Mouse (Mus musculus) hindbrain, postnatal 0 days (tissue): ENCODE data around the gene Cdon. TPM values are rescaled to one million over a fixed set of nuclear protein-coding genes. Genes with fewer than 3 reads are reported as not detected.

ENCODE experiments used
- ATAC-seq: fragments of 200-750 bp; cut with Nextera tagmentation; 2 replicates; pipeline ENCODE4 v1.8.0; 2017; ENCODE audit warnings: mild to moderate bottlenecking, moderate TSS enrichment, moderate library complexity
- DNase-seq: peaks from one replicate; pipeline ENCODE4 v3.0.0-alpha.2; 2015; ENCODE audit warnings: low spot score
- H3K27ac ChIP-seq: fragments of 300-500 bp; sonication (generic); 2 replicates; pipeline ENCODE4 v1.5.1; 2014; ENCODE audit warnings: mild to moderate bottlenecking
- H3K27me3 ChIP-seq: fragments of 300-500 bp; sonication (generic); 2 replicates; pipeline ENCODE4 v1.6.1; 2014; ENCODE audit warnings: low read length, mixed read lengths; ENCODE audit not compliant: insufficient read depth
- H3K36me3 ChIP-seq: fragments of 300-500 bp; sonication (generic); 2 replicates; pipeline ENCODE4 v1.6.1; 2014; ENCODE audit warnings: low read length, mixed read lengths; ENCODE audit not compliant: insufficient read depth
- H3K4me1 ChIP-seq: fragments of 300-500 bp; sonication (generic); 2 replicates; pipeline ENCODE4 v1.6.1; 2014; ENCODE audit warnings: antibody characterized with exemption, low read length, mixed read lengths; ENCODE audit not compliant: insufficient read depth
- H3K4me2 ChIP-seq: fragments of 300-500 bp; sonication (generic); 2 replicates; pipeline ENCODE4 v1.6.1; 2014; ENCODE audit warnings: low read depth, mild to moderate bottlenecking, low read length, moderate library complexity, mixed read lengths
- H3K4me3 ChIP-seq: fragments of 300-500 bp; sonication (generic); 2 replicates; pipeline ENCODE4 v1.5.1; 2014; ENCODE audit warnings: low read length
- H3K9ac ChIP-seq: fragments of 300-500 bp; sonication (generic); replicated peaks from 2 replicates; pipeline ENCODE4 v1.6.1; 2014; ENCODE audit warnings: mild to moderate bottlenecking, low read length, moderate library complexity, mixed read lengths
- H3K9me3 ChIP-seq: fragments of 300-500 bp; sonication (generic); 2 replicates; pipeline ENCODE4 v1.6.1; 2016; ENCODE audit warnings: low read length, mixed read lengths
- CTCF ChIP-seq: IDR thresholded peaks from 2 replicates; pipeline ENCODE4 v1.5.1; 2016; ENCODE audit warnings: antibody characterized with exemption, control low read depth, low read depth
- WGBS: fragments of 180-500 bp; shearing (Covaris S2); extraction: QIAGEN DNeasy Blood & Tissue Kit; methylation state at CpG from one replicate; pipeline ENCODE4 v1.1.7; 2014; 5-methylcytosine and 5-hydroxymethylcytosine counted together
- polyA plus RNA-seq: library from polyadenylated mRNA; unstranded; fragments of >200 nt; fragmentation: Nextera tagmentation; extraction: Ambion mirVana; gene quantifications from 2 replicates; pipeline ENCODE4 v1.2.1, GENCODE M21; 2015
- total RNA-seq: library from RNA; depleted of rRNA; stranded (reverse); fragments of >200 nt; gene quantifications from 2 replicates; pipeline ENCODE4 v1.2.3, GENCODE M21; 2014

Cdon gene
- total and polyA plus RNA-seq, 2 experiments from 2014 or later: 1.0 to 10.6 TPM

- no peak overlapping the region for H3K27ac ChIP-seq
- no peaks in the 10 kb centered on the region for H3K4me1 ChIP-seq
- no peak for TF ChIP-seq CTCF
- H3K9ac ChIP-seq: no peak overlapping the region
- H3K4me2 ChIP-seq: no peak overlapping the region
- 83% methylated on average over 10 of the region's 10 CpGs for WGBS
- no peaks in the 10 kb centered on the region for H3K36me3 ChIP-seq
- no peak overlapping the region for H3K4me3 ChIP-seq
- H3K9me3 ChIP-seq: no peaks in the 10 kb centered on the region
- DNase-seq (no peak), ATAC-seq (no peak)
- no peaks in the 10 kb centered on the region for H3K27me3 ChIP-seq
Measured at GRCm38 (mm10) chr9:35502361-35503000, 81.6 kb downstream of the Cdon start.

DNA sequence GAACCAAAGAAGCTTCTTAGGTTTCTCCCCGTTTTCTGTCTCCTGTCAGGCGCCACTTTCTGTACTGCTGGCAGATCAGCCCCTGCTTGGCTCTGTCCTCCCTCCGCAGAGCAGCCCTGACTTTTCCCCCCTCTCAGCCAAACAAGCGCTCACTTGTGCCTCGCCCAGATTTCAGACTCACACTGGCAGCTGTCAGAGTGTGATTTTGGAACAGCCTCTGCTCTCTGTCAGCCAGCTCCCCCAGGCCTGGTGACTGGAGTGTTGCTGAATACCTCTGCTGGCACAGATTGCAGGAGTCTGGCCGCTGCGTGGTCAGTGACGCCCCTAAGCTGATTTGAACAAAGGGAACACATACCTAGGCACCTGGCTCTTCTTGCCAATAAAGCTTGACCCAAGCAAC, 87.3 kb downstream of the Cdon start:
- ATAC-seq (peak; percentile 81), DNase-seq (peak; percentile 70)
- H3K27ac ChIP-seq: no peak overlapping the region; the same call in 1 of the 2 replicates
- no peaks in the 10 kb centered on the region for H3K4me1 ChIP-seq
- H3K36me3 ChIP-seq: no peaks in the 10 kb centered on the region
- no peaks in the 10 kb centered on the region; the same call in 1 of the 2 replicates for H3K27me3 ChIP-seq
- no peak overlapping the region for H3K4me3 ChIP-seq
- H3K9ac ChIP-seq: no peak overlapping the region
- 29% methylated on average over 8 of the region's 8 CpGs for WGBS
- no peak for TF ChIP-seq CTCF
- H3K4me2 ChIP-seq: no peak overlapping the region
- H3K9me3 ChIP-seq: no peaks in the 10 kb centered on the region

DNA sequence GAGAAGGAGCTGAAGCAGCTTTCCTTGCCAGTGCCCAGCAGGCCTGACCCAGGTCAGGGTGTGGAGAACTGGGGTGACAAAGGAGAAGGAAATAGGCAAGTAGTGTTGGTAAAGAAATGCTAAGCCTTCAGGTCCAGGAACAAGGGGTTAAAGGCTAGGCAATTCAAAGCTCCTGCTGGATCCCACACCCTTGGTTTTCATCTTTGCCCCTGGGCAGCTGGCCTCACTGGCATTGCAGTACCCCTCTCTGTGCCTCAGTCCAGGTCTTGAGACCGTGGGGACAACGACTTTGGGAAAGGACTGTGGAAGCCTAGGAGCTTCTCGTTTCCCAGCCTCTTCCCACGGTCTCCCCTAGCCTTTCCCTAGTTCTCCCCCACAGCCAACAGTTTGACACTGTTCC, 93.0 kb downstream of the Cdon start:
- H3K4me3 ChIP-seq: no peak overlapping the region
- no peaks in the 10 kb centered on the region for H3K36me3 ChIP-seq
- no peaks in the 10 kb centered on the region for H3K9me3 ChIP-seq
- H3K27ac ChIP-seq: no peak overlapping the region
- no peaks in the 10 kb centered on the region for H3K4me1 ChIP-seq
- ATAC-seq: no peak
- H3K4me2 ChIP-seq: no peak overlapping the region
- H3K9ac ChIP-seq: no peak overlapping the region
- WGBS: 81% methylated on average over 4 of the region's 4 CpGs
- no peak for TF ChIP-seq CTCF
- no peaks in the 10 kb centered on the region; the same call in 1 of the 2 replicates for H3K27me3 ChIP-seq
- DNase-seq: no peak

- H3K9me3 ChIP-seq: no peaks in the 10 kb centered on the region
- 86% methylated on average over 5 of the region's 5 CpGs for WGBS
- H3K9ac ChIP-seq: no peak overlapping the region
- no peak for TF ChIP-seq CTCF
- H3K27me3 ChIP-seq: no peaks in the 10 kb centered on the region; the same call in 1 of the 2 replicates
- no peak overlapping the region for H3K27ac ChIP-seq
- ATAC-seq: no peak
- H3K4me2 ChIP-seq: no peak overlapping the region
- no peaks in the 10 kb centered on the region for H3K4me1 ChIP-seq
- DNase-seq: no peak
- H3K4me3 ChIP-seq: no peak overlapping the region
- H3K36me3 ChIP-seq: no peaks in the 10 kb centered on the region
Measured at GRCm38 (mm10) chr9:35516182-35516581, 95.3 kb downstream of the Cdon start.

GRCm38 (mm10) chr9:35516711-35517110, 95.8 kb downstream of the Cdon start:
- Histone ChIP-seq H3K4me3 (no peak overlapping the region), H3K9ac (no peak overlapping the region), H3K27ac (no peak overlapping the region), H3K27me3 (no peaks in the 10 kb centered on the region; the same call in 1 of the 2 replicates), H3K9me3 (no peaks in the 10 kb centered on the region), H3K4me2 (no peak overlapping the region), H3K36me3 (no peaks in the 10 kb centered on the region), H3K4me1 (no peaks in the 10 kb centered on the region)
- ATAC-seq: no peak
- no peak for TF ChIP-seq CTCF
- no peak for DNase-seq
- WGBS: 92% methylated on average over 16 of the region's 16 CpGs

DNA sequence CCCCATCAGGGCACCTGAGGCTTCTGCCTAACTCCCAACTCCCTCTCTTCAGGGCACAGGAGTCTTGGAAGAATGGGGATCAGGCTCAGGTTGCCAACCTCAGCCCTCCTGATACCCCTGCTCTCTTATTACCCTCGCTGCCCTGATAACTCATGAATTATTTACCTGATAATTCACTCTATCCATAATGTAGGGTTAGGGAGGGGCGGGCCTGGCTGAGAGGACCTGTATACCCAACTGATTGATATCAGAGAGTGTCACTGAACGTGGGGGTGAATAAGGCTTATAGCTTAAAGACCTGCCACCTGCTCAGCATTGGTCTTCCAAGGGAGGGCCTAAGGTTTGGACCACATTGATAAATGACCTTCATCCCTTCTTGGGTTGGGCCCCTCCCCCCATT, 97.2 kb downstream of the Cdon start, which contains the start of gene Gm1113:
Gene Gm1113 (minus strand): TSS at position 101 of the 400 bp plus-strand sequence.
- no peaks in the 10 kb centered on the region for H3K36me3 ChIP-seq
- no peak for ATAC-seq
- DNase-seq: no peak
- H3K4me3 ChIP-seq: no peak within 1 kb of the TSS
- TF ChIP-seq CTCF: no peak
- no peaks in the 10 kb centered on the region for H3K9me3 ChIP-seq
- no peak within 1 kb of the TSS for H3K9ac ChIP-seq
- 78% methylated on average over 3 of the region's 3 CpGs for WGBS
- no peak within 1 kb of the TSS for H3K27ac ChIP-seq
- H3K4me1 ChIP-seq: no peaks in the 10 kb centered on the region; the same call in 1 of the 2 replicates
- no peak within 1 kb of the TSS for H3K4me2 ChIP-seq
- H3K27me3 ChIP-seq: no peaks in the 10 kb centered on the region

DNA sequence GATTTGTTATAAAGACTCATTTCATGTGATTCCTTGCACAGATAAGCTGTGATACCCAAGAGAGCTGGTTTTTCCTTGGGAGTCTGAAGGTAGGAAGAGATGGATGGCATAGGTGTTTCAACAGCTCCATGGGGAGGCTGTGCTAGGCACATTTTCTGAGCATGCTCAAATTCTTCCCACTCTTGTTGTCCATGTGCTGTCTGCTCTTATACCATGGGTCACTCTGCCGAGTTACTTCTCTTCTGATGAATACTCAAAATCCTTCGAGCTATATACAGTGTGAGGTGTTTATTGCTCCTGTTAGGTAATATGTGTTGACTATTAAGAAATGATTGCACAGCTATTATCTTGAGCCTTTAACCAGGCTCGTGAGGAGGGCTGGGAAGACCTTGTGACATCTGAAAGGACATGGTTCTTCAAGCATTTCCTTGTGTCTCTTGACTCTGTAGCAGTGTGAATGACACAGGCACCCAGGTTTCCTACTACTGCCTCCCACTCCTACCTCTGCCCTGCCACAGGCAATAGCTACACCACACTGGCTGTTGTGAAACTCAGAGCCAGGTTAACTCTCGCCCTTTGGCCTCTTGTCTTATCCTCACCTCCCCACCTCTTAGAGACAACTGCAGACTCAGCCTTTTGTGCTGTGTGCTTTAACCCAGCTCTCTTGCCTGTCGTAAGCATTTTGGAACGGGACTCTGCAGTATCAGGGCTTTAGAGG, 99.9 kb downstream of the Cdon start:
- 80% methylated on average over 6 of the region's 6 CpGs for WGBS
- no peak for ATAC-seq
- Histone ChIP-seq H3K4me1 (peaks cover 5% of the 10 kb centered on the region), H3K4me3 (no peak overlapping the region), H3K9me3 (no peaks in the 10 kb centered on the region), H3K4me2 (no peak overlapping the region), H3K27ac (no peak overlapping the region), H3K27me3 (no peaks in the 10 kb centered on the region), H3K36me3 (no peaks in the 10 kb centered on the region), H3K9ac (no peak overlapping the region)
- no peak for TF ChIP-seq CTCF
- DNase-seq: no peak
